Mouse (Mus musculus) liver, embryonic 11.5 days (tissue): ENCODE measurements around the gene 1700001C19Rik. TPM values are rescaled to one million over a fixed set of nuclear protein-coding genes. Genes with fewer than 3 reads are reported as not detected.
"Not testable (repeated sequence)": the region's sequence is repeated elsewhere in the genome, so short reads cannot be mapped to it uniquely, and the experiment has no call there.

Source experiments
- ATAC-seq: fragments of 200-750 bp; cut with Nextera tagmentation; replicated peaks from 2 replicates; pipeline ENCODE4 v1.8.0; 2017; ENCODE audit warnings: moderate number of reproducible peaks, mild to moderate bottlenecking, moderate TSS enrichment, moderate library complexity; ENCODE audit not compliant: low FRiP score
- DNase-seq: peaks from one replicate; pipeline ENCODE4 v3.0.0-alpha.2; 2017; ENCODE audit warnings: low spot score
- H3K27ac ChIP-seq: fragments of 300-500 bp; sonication (generic); 2 replicates; pipeline ENCODE4 v1.5.1; 2014; ENCODE audit warnings: mild to moderate bottlenecking, low read depth, low read length, control low read depth
- H3K27me3 ChIP-seq: fragments of 300-500 bp; sonication (generic); replicated peaks from 2 replicates; pipeline ENCODE4 v1.6.1; 2014; ENCODE audit warnings: low read length, mixed read lengths; ENCODE audit not compliant: control insufficient read depth, insufficient read depth
- H3K36me3 ChIP-seq: fragments of 300-500 bp; sonication (generic); 2 replicates; pipeline ENCODE4 v1.6.1; 2014; ENCODE audit warnings: mild to moderate bottlenecking, low read length, moderate library complexity, mixed read lengths; ENCODE audit not compliant: control insufficient read depth, insufficient read depth
- H3K4me1 ChIP-seq: fragments of 300-500 bp; sonication (generic); replicated peaks from 2 replicates; pipeline ENCODE4 v1.6.1; 2014; ENCODE audit warnings: low read length, mixed read lengths; ENCODE audit not compliant: control insufficient read depth, insufficient read depth
- H3K4me2 ChIP-seq: fragments of 300-500 bp; sonication (generic); 2 replicates; pipeline ENCODE4 v1.6.1; 2014; ENCODE audit warnings: mild to moderate bottlenecking, control low read depth, moderate library complexity
- H3K4me3 ChIP-seq: fragments of 300-500 bp; sonication (generic); 2 replicates; pipeline ENCODE4 v1.5.1; 2014; ENCODE audit warnings: low read depth, low read length, control low read depth
- H3K9ac ChIP-seq: fragments of 300-500 bp; sonication (generic); 2 replicates; pipeline ENCODE4 v1.6.1; 2014; ENCODE audit warnings: low read depth, low read length, control low read depth
- H3K9me3 ChIP-seq: fragments of 300-500 bp; sonication (generic); 2 replicates; pipeline ENCODE4 v1.6.1; 2016; ENCODE audit warnings: low read length, inconsistent platforms, mixed read lengths; ENCODE audit not compliant: control insufficient read depth
- WGBS: fragments of 180-500 bp; shearing (Covaris S2); extraction: QIAGEN DNeasy Blood & Tissue Kit; methylation state at CpG from one replicate; pipeline ENCODE4 v1.1.7; 2014; 5-methylcytosine and 5-hydroxymethylcytosine counted together
- polyA plus RNA-seq: library from polyadenylated mRNA; unstranded; fragments of >200 nt; fragmentation: Nextera tagmentation; extraction: Ambion mirVana; gene quantifications from 2 replicates; pipeline ENCODE4 v1.2.1, GENCODE M21; 2014

The 1700001C19Rik gene
- polyA plus RNA-seq, 1 experiment from 2014 or later: 0.52 TPM

GRCm38 (mm10) chr17:47420195-47420594, 17.0 kb downstream of the 1700001C19Rik start:
- Histone ChIP-seq H3K4me2 (no peak overlapping the region), H3K27me3 (peaks cover 5% of the 10 kb centered on the region; the same call in 1 of the 2 replicates), H3K27ac (no peak overlapping the region), H3K9me3 (no peaks in the 10 kb centered on the region), H3K9ac (no peak overlapping the region), H3K36me3 (no peaks in the 10 kb centered on the region), H3K4me1 (no peaks in the 10 kb centered on the region), H3K4me3 (no peak overlapping the region)
- ATAC-seq: no peak
- 66% methylated on average over 2 of the region's 2 CpGs for WGBS
- DNase-seq: no peak

- Histone ChIP-seq H3K4me2 (peak overlapping the region; percentile 56), H3K27me3 (peaks cover 42% of the 10 kb centered on the region), H3K4me3 (peak overlapping the region; percentile 21)
- not testable (repeated sequence) for H3K9ac ChIP-seq, ATAC-seq, DNase-seq, H3K27ac ChIP-seq, H3K4me1 ChIP-seq, H3K9me3 ChIP-seq, H3K36me3 ChIP-seq
- WGBS: 3% methylated on average over 74 of the region's 74 CpGs
These were observed 27.0 kb downstream of the 1700001C19Rik start for GRCm38 (mm10) chr17:47409897-47410861.

GRCm38 (mm10) chr17:47408558-47408898, 28.6 kb downstream of the 1700001C19Rik start:
- 18% methylated on average over 8 of the region's 8 CpGs for WGBS
- peaks cover 42% of the 10 kb centered on the region for H3K27me3 ChIP-seq
- ATAC-seq: no peak

GRCm38 (mm10) chr17:47407717-47408557, 29.2 kb downstream of the 1700001C19Rik start:
- H3K36me3 ChIP-seq: no peaks in the 10 kb centered on the region
- WGBS: 53% methylated on average over 10 of the region's 10 CpGs
- H3K4me2 ChIP-seq: no peak overlapping the region
- no peak overlapping the region for H3K27ac ChIP-seq
- ATAC-seq (no peak), DNase-seq (no peak)
- no peaks in the 10 kb centered on the region for H3K9me3 ChIP-seq
- no peak overlapping the region for H3K4me3 ChIP-seq
- no peak overlapping the region for H3K9ac ChIP-seq
- no peaks in the 10 kb centered on the region for H3K4me1 ChIP-seq
- H3K27me3 ChIP-seq: peaks cover 38% of the 10 kb centered on the region

More at GRCm38 (mm10) chr17:47408558-47408898, 28.6 kb downstream of the 1700001C19Rik start:
- H3K9me3 ChIP-seq: no peaks in the 10 kb centered on the region
- no peak overlapping the region for H3K4me2 ChIP-seq
- H3K4me1 ChIP-seq: no peaks in the 10 kb centered on the region
- no peaks in the 10 kb centered on the region for H3K36me3 ChIP-seq
- DNase-seq: no peak
- H3K9ac ChIP-seq: no peak overlapping the region
- H3K4me3 ChIP-seq: no peak overlapping the region
- no peak overlapping the region for H3K27ac ChIP-seq

GRCm38 (mm10) chr17:47400451-47400850, 36.7 kb downstream of the 1700001C19Rik start, which contains the start of gene Guca1a:
TSS of gene Guca1a (minus strand) at chr17:47400584.
- Histone ChIP-seq H3K4me3 (no peak within 1 kb of the TSS), H3K36me3 (no peaks in the 10 kb centered on the region), H3K27me3 (peaks cover 15% of the 10 kb centered on the region; the same call in 1 of the 2 replicates), H3K9me3 (no peaks in the 10 kb centered on the region), H3K4me2 (no peak within 1 kb of the TSS), H3K9ac (no peak within 1 kb of the TSS), H3K4me1 (peaks cover 4% of the 10 kb centered on the region; the same call in 1 of the 2 replicates), H3K27ac (no peak within 1 kb of the TSS)
- 56% methylated on average over 10 of the region's 10 CpGs for WGBS
- ATAC-seq (no peak), DNase-seq (no peak)

- H3K9ac ChIP-seq: no peak overlapping the region
- H3K9me3 ChIP-seq: no peaks in the 10 kb centered on the region
- 79% methylated on average over 8 of the region's 8 CpGs for WGBS
- no peak for DNase-seq
- peaks cover 11% of the 10 kb centered on the region; the same call in 1 of the 2 replicates for H3K4me1 ChIP-seq
- H3K4me3 ChIP-seq: no peak overlapping the region
- no peak overlapping the region for H3K27ac ChIP-seq
- no peak for ATAC-seq
- H3K27me3 ChIP-seq: peaks cover 19% of the 10 kb centered on the region
- no peak overlapping the region for H3K4me2 ChIP-seq
- no peaks in the 10 kb centered on the region for H3K36me3 ChIP-seq
These were observed 38.1 kb downstream of the 1700001C19Rik start for GRCm38 (mm10) chr17:47399091-47399490.

GRCm38 (mm10) chr17:47395376-47395913, 41.7 kb downstream of the 1700001C19Rik start:
- Histone ChIP-seq H3K27me3 (peaks cover 17% of the 10 kb centered on the region), H3K27ac (no peak overlapping the region), H3K36me3 (no peaks in the 10 kb centered on the region), H3K9ac (no peak overlapping the region), H3K4me2 (peak overlapping the region; percentile 66), H3K4me3 (peak overlapping the region; percentile 44), H3K9me3 (no peaks in the 10 kb centered on the region), H3K4me1 (peaks cover 11% of the 10 kb centered on the region; the same call in 1 of the 2 replicates)
- DNase-seq (peak; percentile 73), ATAC-seq (peak; percentile 87)
- WGBS: 1% methylated on average over 20 of the region's 20 CpGs

- Histone ChIP-seq H3K9ac (0 out of 2 replicates have a peak overlapping the region, but pooled peaks have one; percentile 1), H3K27ac (no peak overlapping the region)
- WGBS: 12% methylated on average over 24 of the region's 24 CpGs
These were observed 42.8 kb downstream of the 1700001C19Rik start for GRCm38 (mm10) chr17:47394223-47394869.

More at GRCm38 (mm10) chr17:47394223-47394869, 42.8 kb downstream of the 1700001C19Rik start:
- Histone ChIP-seq H3K27me3 (peaks cover 17% of the 10 kb centered on the region), H3K36me3 (no peaks in the 10 kb centered on the region), H3K4me3 (peak overlapping the region; percentile 44), H3K9me3 (no peaks in the 10 kb centered on the region), H3K4me1 (peaks cover 11% of the 10 kb centered on the region; the same call in 1 of the 2 replicates), H3K4me2 (peak overlapping the region; percentile 66)
- ATAC-seq (no peak), DNase-seq (no peak)
